Mouse (Mus musculus) cerebellum, postnatal 10 days (tissue): ENCODE measurements at regions not wholly inside any gene's neighbourhood (a gene's known extent, or its start where the extent isn't known, plus 50 kb on each side); places are given as distances from the start of the nearest gene placed in this dataset.
A peak's percentile ranks its signal among the peaks of the same experiment; 100 is the strongest.

Experiments
- DNase-seq, 2 experiments: peaks; one replicate each; pipeline ENCODE4 v3.0.0; 2021; ENCODE audit warnings: mixed read lengths in 2 of 2

- no peak for DNase-seq
Observed at GRCm38 (mm10) chr5:80766591-80766990, 253.3 kb upstream of the Adgrl3 start.

- no peak for DNase-seq
Observed at GRCm38 (mm10) chr5:80783892-80784291, 236.0 kb upstream of the Adgrl3 start.

- no peak for DNase-seq
Observed at GRCm38 (mm10) chr5:80784746-80785145, 235.2 kb upstream of the Adgrl3 start.

- no peak for DNase-seq
Observed at GRCm38 (mm10) chr5:80791658-80792057, 228.3 kb upstream of the Adgrl3 start.

- peak; percentile 9 to 26 for DNase-seq
Observed at GRCm38 (mm10) chr5:80799777-80800176, 220.2 kb upstream of the Adgrl3 start.

- DNase-seq = no peak
Observed at GRCm38 (mm10) chr5:80812917-80813316, 207.0 kb upstream of the Adgrl3 start.

GRCm38 (mm10) chr5:80819208-80819607 is 200.7 kb upstream of the Adgrl3 start:
- no peak for DNase-seq

- DNase-seq = no peak
Observed at GRCm38 (mm10) chr5:80842531-80842930, 177.4 kb upstream of the Adgrl3 start.

GRCm38 (mm10) chr5:80855034-80855433 is 164.9 kb upstream of the Adgrl3 start:
- no peak for DNase-seq

GRCm38 (mm10) chr5:80876600-80876999 is 143.3 kb upstream of the Adgrl3 start:
- no peak for DNase-seq

GRCm38 (mm10) chr5:80898230-80898629 is 121.7 kb upstream of the Adgrl3 start:
- DNase-seq = peak; percentile 49 to 73

- no peak for DNase-seq
Observed at GRCm38 (mm10) chr5:80908771-80909170, 111.2 kb upstream of the Adgrl3 start.

GRCm38 (mm10) chr5:80938791-80939190 is 81.1 kb upstream of the Adgrl3 start:
- peak; percentile 57 to 58 for DNase-seq

- DNase-seq = no peak
Observed at GRCm38 (mm10) chr5:80951861-80952599, 67.9 kb upstream of the Adgrl3 start.

GRCm38 (mm10) chr5:80952600-80953218 is 67.2 kb upstream of the Adgrl3 start:
- no peak for DNase-seq
